Mouse (Mus musculus) MEL (cell line): ENCODE data around the gene Reep1. TPM values are rescaled to one million over a fixed set of nuclear protein-coding genes. Genes with fewer than 3 reads are reported as not detected.

Experiments
- DNase-seq: peaks from one replicate; pipeline ENCODE4 v3.0.0; 2011; ENCODE audit warnings: low read depth, low spot score
- H3K27ac ChIP-seq: 2 replicates; pipeline ENCODE4 v1.5.1; 2012; ENCODE audit warnings: low read depth, mild to moderate bottlenecking, control low read depth, low read length, moderate library complexity; ENCODE audit not compliant: control insufficient read depth
- H3K27me3 ChIP-seq, 2 experiments: fragments of 150-350 bp in 1 of 2; sonication (generic) in 1 of 2; 2 replicates each; pipeline ENCODE4 v1.6.1; 2012; ENCODE audit warnings: low read length in 2 of 2, mild to moderate bottlenecking in 2 of 2, improper control_type of control experiment in 1 of 2, moderate library complexity in 1 of 2; ENCODE audit not compliant: insufficient read depth in 2 of 2, control insufficient read depth in 1 of 2
- H3K36me3 ChIP-seq, 2 experiments: 2 replicates each; pipeline ENCODE4 v1.6.1; 2012 to 2014; ENCODE audit warnings: low read length in 2 of 2, improper control_type of control experiment in 1 of 2, inconsistent platforms in 1 of 2, mild to moderate bottlenecking in 1 of 2; ENCODE audit not compliant: insufficient read depth in 2 of 2, control insufficient read depth in 1 of 2
- H3K4me1 ChIP-seq, 2 experiments: fragments of 150-350 bp in 1 of 2; sonication (generic) in 1 of 2; 2 replicates each; pipeline ENCODE4 v1.6.1; 2012; ENCODE audit warnings: low read length in 2 of 2, improper control_type of control experiment in 1 of 2, mild to moderate bottlenecking in 1 of 2; ENCODE audit not compliant: insufficient read depth in 2 of 2, control insufficient read depth in 1 of 2
- H3K4me3 ChIP-seq, 2 experiments: fragments of 150-350 bp in 1 of 2; sonication (generic) in 1 of 2; 2 replicates each; pipeline ENCODE4 v1.5.1; 2012; ENCODE audit warnings: low read depth in 2 of 2, low read length in 2 of 2, mild to moderate bottlenecking in 2 of 2, moderate library complexity in 2 of 2, control low read depth in 1 of 2, improper control_type of control experiment in 1 of 2; ENCODE audit not compliant: control insufficient read depth in 1 of 2, insufficient read depth in 1 of 2
- H3K79me2 ChIP-seq: 2 replicates; pipeline ENCODE4 v1.6.1; 2012; ENCODE audit warnings: mild to moderate bottlenecking, low read length, moderate library complexity; ENCODE audit not compliant: control insufficient read depth, poor library complexity, insufficient read depth
- H3K9ac ChIP-seq: 2 replicates; pipeline ENCODE4 v1.6.1; 2012; ENCODE audit warnings: low read depth, mild to moderate bottlenecking, control low read depth, low read length, moderate library complexity; ENCODE audit not compliant: control insufficient read depth, poor library complexity, severe bottlenecking
- H3K9me3 ChIP-seq: fragments of 150-350 bp; sonication (generic); replicated peaks from 2 replicates; pipeline ENCODE4 v1.6.1; 2012; ENCODE audit warnings: mild to moderate bottlenecking, low read length, improper control_type of control experiment, moderate library complexity; ENCODE audit not compliant: insufficient read depth
- CHD2 ChIP-seq: IDR thresholded peaks from 2 replicates; pipeline ENCODE4 v1.6.1; 2011; ENCODE audit warnings: low read length, improper control_type of control experiment
- EP300 ChIP-seq, 2 experiments: IDR thresholded peaks; 2 replicates each; pipeline ENCODE4 v1.6.1; 2011; ENCODE audit warnings: improper control_type of control experiment in 2 of 2, low read length in 2 of 2, low read depth in 1 of 2, mild to moderate bottlenecking in 1 of 2
- ETS1 ChIP-seq: IDR thresholded peaks from 2 replicates; pipeline ENCODE4 v1.6.1; 2012; ENCODE audit warnings: low read depth, mild to moderate bottlenecking, inconsistent platforms, low read length, improper control_type of control experiment, moderate library complexity
- GABPA ChIP-seq: IDR thresholded peaks from 2 replicates; pipeline ENCODE4 v1.6.1; 2012; ENCODE audit warnings: low read depth, mild to moderate bottlenecking, inconsistent platforms, low read length, improper control_type of control experiment, moderate library complexity
- GATA1 ChIP-seq: IDR thresholded peaks from 2 replicates; pipeline ENCODE4 v1.6.1; 2011; ENCODE audit warnings: low read depth, low read length, improper control_type of control experiment
- KAT2A ChIP-seq: conservative IDR thresholded peaks from 2 replicates; pipeline ENCODE4 v1.6.1; 2012; ENCODE audit warnings: low read depth, low read length, improper control_type of control experiment, inconsistent platforms
- MAFK ChIP-seq: IDR thresholded peaks from 2 replicates; pipeline ENCODE4 v1.6.1; 2011; ENCODE audit warnings: low read depth, mild to moderate bottlenecking, low read length, improper control_type of control experiment, borderline replicate concordance
- MAX ChIP-seq: IDR thresholded peaks from 2 replicates; pipeline ENCODE4 v1.6.1; 2011; ENCODE audit warnings: low read length, improper control_type of control experiment
- MEF2A ChIP-seq: IDR thresholded peaks from 2 replicates; pipeline ENCODE4 v1.6.1; 2014; ENCODE audit warnings: low read depth, mild to moderate bottlenecking, inconsistent platforms, low read length, improper control_type of control experiment; ENCODE audit not compliant: poor library complexity, insufficient replicate concordance, severe bottlenecking; ENCODE audit errors: extremely low read depth
- MXI1 ChIP-seq: IDR thresholded peaks from 2 replicates; pipeline ENCODE4 v1.6.1; 2011; ENCODE audit warnings: mild to moderate bottlenecking, low read depth, low read length, improper control_type of control experiment
- MYB ChIP-seq: IDR thresholded peaks from 2 replicates; pipeline ENCODE4 v1.6.1; 2011; ENCODE audit warnings: mild to moderate bottlenecking, low read depth, low read length, improper control_type of control experiment
- NRF1 ChIP-seq: IDR thresholded peaks from 2 replicates; pipeline ENCODE4 v1.6.1; 2014; ENCODE audit warnings: low read depth, mild to moderate bottlenecking, inconsistent platforms, low read length, improper control_type of control experiment, moderate library complexity; ENCODE audit not compliant: poor library complexity, insufficient read depth, severe bottlenecking
- POLR2A ChIP-seq, 2 experiments: IDR thresholded peaks; 2 replicates each; pipeline ENCODE4 v1.6.1; 2011 to 2012; ENCODE audit warnings: low read length in 2 of 2, mild to moderate bottlenecking in 2 of 2, control low read depth in 1 of 2, improper control_type of control experiment in 1 of 2, low read depth in 1 of 2, moderate library complexity in 1 of 2; ENCODE audit not compliant: control insufficient read depth in 1 of 2, insufficient read depth in 1 of 2, poor library complexity in 1 of 2
- POLR2AphosphoS2 ChIP-seq: IDR thresholded peaks from 2 replicates; pipeline ENCODE4 v1.6.1; 2011; ENCODE audit warnings: low read length, improper control_type of control experiment
- POLR2AphosphoS5 ChIP-seq: IDR thresholded peaks from 2 replicates; pipeline ENCODE4 v1.6.1; 2012; ENCODE audit warnings: low read depth, borderline replicate concordance, mild to moderate bottlenecking, inconsistent platforms, low read length, moderate library complexity, mixed read lengths
- SIN3A ChIP-seq: IDR thresholded peaks from 2 replicates; pipeline ENCODE4 v1.6.1; 2012; ENCODE audit warnings: low read length, improper control_type of control experiment, inconsistent platforms
- SMC3 ChIP-seq: IDR thresholded peaks from 2 replicates; pipeline ENCODE4 v1.6.1; 2011; ENCODE audit warnings: low read depth, low read length, improper control_type of control experiment
- TBP ChIP-seq: IDR thresholded peaks from 2 replicates; pipeline ENCODE4 v1.8.0; 2011; ENCODE audit warnings: low read depth, low read length, improper control_type of control experiment
- UBTF ChIP-seq: IDR thresholded peaks from 2 replicates; pipeline ENCODE4 v1.6.1; 2012; ENCODE audit warnings: low read depth, mild to moderate bottlenecking, inconsistent platforms, low read length, improper control_type of control experiment, moderate library complexity, borderline replicate concordance; ENCODE audit not compliant: insufficient read depth
- USF1 ChIP-seq: IDR thresholded peaks from 2 replicates; pipeline ENCODE4 v1.6.1; 2014; ENCODE audit warnings: low read depth, mild to moderate bottlenecking, inconsistent platforms, low read length, improper control_type of control experiment, moderate library complexity
- USF2 ChIP-seq, 2 experiments: IDR thresholded peaks; 2 replicates each; pipeline ENCODE4 v1.6.1; 2011 to 2012; ENCODE audit warnings: improper control_type of control experiment in 2 of 2, low read length in 2 of 2, borderline replicate concordance in 1 of 2, inconsistent platforms in 1 of 2, low read depth in 1 of 2, mild to moderate bottlenecking in 1 of 2; ENCODE audit not compliant: insufficient read depth in 1 of 2
- ZKSCAN1 ChIP-seq: IDR thresholded peaks from 2 replicates; pipeline ENCODE4 v1.6.1; 2012; ENCODE audit warnings: low read depth, mild to moderate bottlenecking, inconsistent platforms, low read length, improper control_type of control experiment, moderate library complexity
- ZMIZ1 ChIP-seq: IDR thresholded peaks from 2 replicates; pipeline ENCODE4 v1.6.1; 2012; ENCODE audit warnings: low read depth, mild to moderate bottlenecking, inconsistent platforms, low read length, improper control_type of control experiment, moderate library complexity
- polyA plus RNA-seq, 2 experiments: library from polyadenylated mRNA; stranded (reverse) in 1 of 2; unstranded in 1 of 2; fragments of >175 nt in 1 of 2; fragments of >200 nt in 1 of 2; gene quantifications; 2 replicates each; pipeline versions ENCODE4 v1.2.1 to v1.2.4; 2012; ENCODE audit warnings: low replicate concordance in 2 of 2, low read depth in 1 of 2; ENCODE audit not compliant: insufficient read length in 2 of 2, insufficient read depth in 1 of 2, missing spikeins in 1 of 2
- total RNA-seq: library from RNA; depleted of rRNA; stranded (reverse); fragments of 300-350 nt; gene quantifications from 2 replicates; pipeline ENCODE4 v1.2.3, GENCODE M21; 2012

The Reep1 gene
- total and polyA plus RNA-seq, 3 experiments = 0.12 to 0.36 TPM; not detected in 1

GRCm38 (mm10) chr6:71752791-71753464 lies 45.6 kb downstream of the Reep1 start (continued):
- TF ChIP-seq POLR2AphosphoS5 (no peak), SMC3 (no peak), USF1 (no peak)

- TF ChIP-seq MAFK (no peak), MYB (no peak), TBP (no peak), POLR2AphosphoS2 (no peak), USF2 (IDR thresholded peaks at IDR 0.05; ENCODE audit: borderline replicate concordance in 1 of 2, insufficient read depth in 1 of 2, low read depth in 1 of 2, low read length in 2 of 2) (no peak), EP300 (IDR thresholded peaks at IDR 0.05; ENCODE audit: low read depth in 1 of 2, low read length in 2 of 2) (no peak)
- TF ChIP-seq, all 39 proteins: peak for 0
- DNase-seq = no peak
- Histone ChIP-seq H3K36me3 (no peaks in the 10 kb centered on the region), H3K4me1 (no peaks in the 10 kb centered on the region), H3K4me3 (no peak overlapping the region), H3K27me3 (peaks cover 7 to 12% of the 10 kb centered on the region in 2 experiments), H3K9ac (no peak overlapping the region), H3K79me2 (no peaks in the 10 kb centered on the region), H3K9me3 (no peaks in the 10 kb centered on the region), H3K27ac (no peak overlapping the region)
Measured at GRCm38 (mm10) chr6:71757039-71757894, 49.9 kb downstream of the Reep1 start.

- peaks cover 7 to 15% of the 10 kb centered on the region in 2 experiments for H3K27me3 ChIP-seq
- no peaks in the 10 kb centered on the region for H3K4me1 ChIP-seq
- TF ChIP-seq EP300 (IDR thresholded peaks at IDR 0.05; ENCODE audit: low read depth in 1 of 2, low read length in 2 of 2) (no peak), KAT2A (no peak), UBTF (no peak), MAX (no peak), CHD2 (no peak), ZKSCAN1 (no peak), GABPA (no peak), SMC3 (no peak), NRF1 (no peak), MEF2A (no peak), USF1 (no peak), ZMIZ1 (no peak), SIN3A (no peak), MXI1 (no peak), USF2 (IDR thresholded peaks at IDR 0.05; ENCODE audit: borderline replicate concordance in 1 of 2, insufficient read depth in 1 of 2, low read depth in 1 of 2, low read length in 2 of 2) (no peak), POLR2AphosphoS5 (no peak), ETS1 (no peak), MAFK (no peak), GATA1 (no peak), POLR2A (IDR thresholded peaks at IDR 0.05; ENCODE audit: control insufficient read depth in 1 of 2, insufficient read depth in 1 of 2, low read depth in 1 of 2, low read length in 2 of 2, poor library complexity in 1 of 2) (no peak)
- TF ChIP-seq, all 39 proteins: peak for 0
- Histone ChIP-seq H3K27ac (no peak overlapping the region), H3K9me3 (no peaks in the 10 kb centered on the region), H3K9ac (no peak overlapping the region), H3K79me2 (no peaks in the 10 kb centered on the region), H3K36me3 (no peaks in the 10 kb centered on the region), H3K4me3 (no peak overlapping the region)
- no peak for DNase-seq
Measured at GRCm38 (mm10) chr6:71758780-71759179, 51.4 kb downstream of the Reep1 start.
